Mouse (Mus musculus) left cerebral cortex, adult 9 months (tissue): ENCODE data around the gene Tex19.2.
"Not testable (repeated sequence)": the region's sequence is repeated elsewhere in the genome, so short reads cannot be mapped to it uniquely, and the experiment has no call there.

Source experiments
- DNase-seq, 2 experiments: peaks; one replicate each; pipeline ENCODE4 v3.0.0; 2022; ENCODE audit warnings: low spot score in 2 of 2

Gene Tex19.2

GRCm38 (mm10) chr11:121111601-121112000, 6.9 kb downstream of the Tex19.2 start:
- DNase-seq = no peak

GRCm38 (mm10) chr11:121111051-121111450, 7.4 kb downstream of the Tex19.2 start:
- DNase-seq = no peak

GRCm38 (mm10) chr11:121109986-121110385, 8.5 kb downstream of the Tex19.2 start:
- DNase-seq = no peak

- no peak for DNase-seq
These were observed 10.4 kb downstream of the Tex19.2 start for GRCm38 (mm10) chr11:121108061-121108460.

- not testable (repeated sequence) for DNase-seq
These were observed 11.2 kb downstream of the Tex19.2 start for GRCm38 (mm10) chr11:121107242-121107641.

GRCm38 (mm10) chr11:121101124-121101805, 17.2 kb downstream of the Tex19.2 start:
- no peak for DNase-seq

GRCm38 (mm10) chr11:121100692-121101091, 17.8 kb downstream of the Tex19.2 start:
- no peak for DNase-seq

- no peak for DNase-seq
These were observed 18.7 kb downstream of the Tex19.2 start for GRCm38 (mm10) chr11:121099762-121100161.

GRCm38 (mm10) chr11:121092606-121093585, 25.6 kb downstream of the Tex19.2 start:
- no peak for DNase-seq

- DNase-seq = no peak
These were observed 27.5 kb downstream of the Tex19.2 start for GRCm38 (mm10) chr11:121090943-121091342.

- DNase-seq = no peak
These were observed 28.5 kb downstream of the Tex19.2 start for GRCm38 (mm10) chr11:121089756-121090546.

- no peak for DNase-seq
These were observed 29.5 kb downstream of the Tex19.2 start for GRCm38 (mm10) chr11:121088997-121089396.

- no peak for DNase-seq
These were observed 32.2 kb downstream of the Tex19.2 start for GRCm38 (mm10) chr11:121086296-121086695.

- DNase-seq = no peak
These were observed 33.3 kb downstream of the Tex19.2 start for GRCm38 (mm10) chr11:121085181-121085580.

GRCm38 (mm10) chr11:121082857-121083500, 35.5 kb downstream of the Tex19.2 start:
- no peak for DNase-seq

- DNase-seq = no peak
These were observed 36.2 kb downstream of the Tex19.2 start for GRCm38 (mm10) chr11:121082250-121082649.

- DNase-seq = no peak
These were observed 37.4 kb downstream of the Tex19.2 start, which contains the start of gene Sectm1a for GRCm38 (mm10) chr11:121081120-121081519. Gene Sectm1a (minus strand): TSS chr11:121081220.

GRCm38 (mm10) chr11:121080330-121080729, 38.1 kb downstream of the Tex19.2 start:
- DNase-seq = no peak

GRCm38 (mm10) chr11:121075655-121076054, 42.8 kb downstream of the Tex19.2 start:
- no peak for DNase-seq

GRCm38 (mm10) chr11:121069662-121070061, 48.8 kb downstream of the Tex19.2 start:
- DNase-seq = not testable (repeated sequence)

GRCm38 (mm10) chr11:121067895-121068294, 50.6 kb downstream of the Tex19.2 start:
- DNase-seq = no peak
